Mouse (Mus musculus) heart, adult 2 months (tissue): ENCODE results near the gene Zbtb7a. TPM values are rescaled to one million over a fixed set of nuclear protein-coding genes. Genes with fewer than 3 reads are reported as not detected.
"Not testable (repeated sequence)": the region's sequence is repeated elsewhere in the genome, so short reads cannot be mapped to it uniquely, and the experiment has no call there.

ENCODE experiments used
- DNase-seq, 2 experiments: peaks; one replicate each; pipeline ENCODE4 v3.0.0; 2021
- H3K27ac ChIP-seq: fragments of 200-600 bp; 2 replicates; pipeline ENCODE4 v1.8.1; 2022
- H3K27me3 ChIP-seq: fragments of 200-500 bp; 2 replicates; pipeline ENCODE4 v1.6.1; 2012; ENCODE audit warnings: mild to moderate bottlenecking, low read length, inconsistent platforms, mixed read lengths; ENCODE audit not compliant: control insufficient read depth, insufficient read depth
- H3K36me3 ChIP-seq: fragments of 200-500 bp; 2 replicates; pipeline ENCODE4 v1.6.1; 2012; ENCODE audit warnings: low read length, inconsistent platforms; ENCODE audit not compliant: control insufficient read depth, insufficient read depth
- H3K4me1 ChIP-seq: fragments of 200-500 bp; 2 replicates; pipeline ENCODE4 v1.6.1; 2011; ENCODE audit warnings: low read length; ENCODE audit not compliant: control insufficient read depth, insufficient read depth
- H3K4me3 ChIP-seq: fragments of 200-600 bp; 2 replicates; pipeline ENCODE4 v1.8.1; 2022
- H3K79me2 ChIP-seq: fragments of 200-500 bp; replicated peaks from 2 replicates; pipeline ENCODE4 v1.6.1; 2012; ENCODE audit warnings: mild to moderate bottlenecking, inconsistent platforms, low read length, moderate library complexity, mixed read lengths; ENCODE audit not compliant: control insufficient read depth, insufficient read depth
- H3K9ac ChIP-seq: fragments of 200-500 bp; 2 replicates; pipeline ENCODE4 v1.6.1; 2012; ENCODE audit warnings: low read depth, mild to moderate bottlenecking, control low read depth, inconsistent platforms, low read length, mixed read lengths
- CTCF ChIP-seq: fragments of 200-600 bp; IDR thresholded peaks from 2 replicates; pipeline ENCODE4 v1.8.1; 2022; ENCODE audit warnings: antibody characterized with exemption, mild to moderate bottlenecking, moderate library complexity
- EP300 ChIP-seq: fragments of 200-500 bp; IDR thresholded peaks from 2 replicates; pipeline ENCODE4 v1.6.1; 2011; ENCODE audit warnings: low read depth, low read length, control low read depth; ENCODE audit not compliant: insufficient read depth
- POLR2A ChIP-seq: fragments of 200-500 bp; IDR thresholded peaks from 2 replicates; pipeline ENCODE4 v1.6.1; 2011; ENCODE audit warnings: mild to moderate bottlenecking, low read depth, low read length, control low read depth; ENCODE audit not compliant: insufficient read depth
- WGBS: fragments of 180-500 bp; shearing (Covaris S2); methylation state at CpG from one replicate; pipeline ENCODE4 v1.1.7; 2018; 5-methylcytosine and 5-hydroxymethylcytosine counted together
- intact Hi-C: fragments of 180-260 bp; cut with DNase I; formaldehyde crosslinking; loops from one replicate; pipeline ENCODE4 v1.15.1; 2025
- polyA plus RNA-seq: library from polyadenylated mRNA; depleted of rRNA; stranded (reverse); fragments of >200 nt; gene quantifications from 2 replicates; pipeline ENCODE4 v1.2.3, GENCODE M21; 2012
- total RNA-seq, 2 experiments: library from RNA; stranded (reverse); gene quantifications; 2 replicates each; pipeline ENCODE4 v1.2.3; 2021

Zbtb7a gene
- total and polyA plus RNA-seq, 3 experiments = 20.6 to 41.4 (median 35.2) TPM

DNA sequence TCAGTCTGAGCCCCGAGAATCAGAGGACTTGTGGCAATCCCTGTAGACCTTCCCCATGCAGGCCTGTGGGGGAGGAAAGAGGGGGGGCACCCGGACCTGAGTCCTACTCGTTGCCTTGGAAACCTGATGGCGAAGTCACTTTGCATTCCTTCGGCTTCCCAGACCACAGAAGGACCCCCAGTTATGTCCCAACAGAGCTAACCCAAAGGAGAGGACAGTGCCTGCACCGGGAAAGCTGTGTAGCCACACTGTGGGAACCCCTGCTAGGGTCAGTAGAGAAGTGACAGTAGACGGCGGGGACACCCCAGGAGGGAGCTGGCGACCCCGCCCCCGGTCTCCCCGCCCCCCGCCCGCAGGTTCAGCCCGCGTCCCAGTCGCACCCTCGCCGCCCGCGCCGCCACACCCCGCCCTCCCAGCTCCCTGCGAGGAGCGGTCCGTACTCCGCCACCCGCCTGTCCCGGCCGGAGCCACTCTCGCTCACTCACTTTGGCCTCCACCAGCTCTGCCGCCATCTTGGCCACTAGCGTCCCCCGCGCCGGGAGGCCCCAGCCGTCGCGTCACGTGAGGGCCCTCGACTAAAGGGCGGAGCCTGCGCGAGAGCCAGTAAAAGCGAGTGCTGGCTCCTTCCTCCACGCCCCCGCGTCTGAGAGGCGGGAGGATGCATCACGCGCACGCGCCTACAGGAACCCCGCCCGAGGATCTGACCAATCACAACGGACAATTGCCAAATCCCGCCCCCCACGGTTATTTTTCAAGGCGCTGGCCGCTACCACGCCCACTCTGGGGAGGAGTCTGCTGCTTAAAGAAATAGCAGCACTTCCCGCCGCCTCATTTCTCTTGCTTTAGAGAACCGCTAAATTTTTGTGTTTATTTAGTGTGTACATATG, 32.4 kb downstream of the Zbtb7a start, which contains the start of gene Pias4:
Gene Pias4, minus strand, starts transcription at position 724 of the 887 bp plus-strand sequence.
- under 1% methylated on average over 64 of the region's 64 CpGs for WGBS
- H3K79me2 ChIP-seq = peaks cover 7% of the 10 kb centered on the region
- H3K27me3 ChIP-seq = no peaks in the 10 kb centered on the region
- H3K27ac ChIP-seq = peak within 1 kb of the TSS; percentile 93
- intact Hi-C loops = loop anchor here (2.0 kb wide), 1 partner anchor 29 kb away; no protein-coding TSS in a partner anchor
- TF ChIP-seq CTCF (no peak), POLR2A (peak; percentile 87), EP300 (peak; percentile 66; the same call in 1 of the 2 replicates)
- peak within 1 kb of the TSS; percentile 95 for H3K9ac ChIP-seq
- no peaks in the 10 kb centered on the region for H3K36me3 ChIP-seq
- H3K4me3 ChIP-seq = peak within 1 kb of the TSS; percentile 79
- DNase-seq = peak; percentile 99 to 100
- peaks cover 2% of the 10 kb centered on the region for H3K4me1 ChIP-seq

DNA sequence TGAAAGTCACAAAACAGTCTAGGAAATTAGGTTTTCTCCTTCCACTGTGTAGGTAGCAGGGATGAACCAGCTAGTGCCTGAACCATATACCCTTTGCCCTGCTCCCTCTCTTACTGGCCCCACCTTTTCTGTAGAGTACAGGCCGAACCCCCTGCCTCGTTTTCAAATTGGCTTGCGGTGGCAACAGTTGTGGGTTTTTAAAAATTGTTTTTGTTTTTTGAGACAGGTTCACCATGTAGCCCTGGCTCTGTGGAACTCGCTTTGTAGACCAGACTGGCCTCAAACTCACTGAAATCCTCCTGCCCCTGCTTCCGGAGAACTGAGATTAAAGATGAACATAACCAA, 33.0 kb downstream of the Zbtb7a start:
- Histone ChIP-seq H3K4me3 (peak overlapping the region; percentile 67), H3K36me3 (no peaks in the 10 kb centered on the region), H3K4me1 (peaks cover 4% of the 10 kb centered on the region), H3K79me2 (peaks cover 7% of the 10 kb centered on the region), H3K9ac (peak overlapping the region; percentile 45), H3K27ac (peak overlapping the region; percentile 93), H3K27me3 (no peaks in the 10 kb centered on the region)
- intact Hi-C loops = no loop called here
- 7% methylated on average over 5 of the region's 5 CpGs for WGBS
- peak in 1 of 2 experiments; percentile 50 for DNase-seq
- TF ChIP-seq EP300 = no peak
- TF ChIP-seq CTCF = no peak
- no peak; the same call in 1 of the 2 replicates for TF ChIP-seq POLR2A

DNA sequence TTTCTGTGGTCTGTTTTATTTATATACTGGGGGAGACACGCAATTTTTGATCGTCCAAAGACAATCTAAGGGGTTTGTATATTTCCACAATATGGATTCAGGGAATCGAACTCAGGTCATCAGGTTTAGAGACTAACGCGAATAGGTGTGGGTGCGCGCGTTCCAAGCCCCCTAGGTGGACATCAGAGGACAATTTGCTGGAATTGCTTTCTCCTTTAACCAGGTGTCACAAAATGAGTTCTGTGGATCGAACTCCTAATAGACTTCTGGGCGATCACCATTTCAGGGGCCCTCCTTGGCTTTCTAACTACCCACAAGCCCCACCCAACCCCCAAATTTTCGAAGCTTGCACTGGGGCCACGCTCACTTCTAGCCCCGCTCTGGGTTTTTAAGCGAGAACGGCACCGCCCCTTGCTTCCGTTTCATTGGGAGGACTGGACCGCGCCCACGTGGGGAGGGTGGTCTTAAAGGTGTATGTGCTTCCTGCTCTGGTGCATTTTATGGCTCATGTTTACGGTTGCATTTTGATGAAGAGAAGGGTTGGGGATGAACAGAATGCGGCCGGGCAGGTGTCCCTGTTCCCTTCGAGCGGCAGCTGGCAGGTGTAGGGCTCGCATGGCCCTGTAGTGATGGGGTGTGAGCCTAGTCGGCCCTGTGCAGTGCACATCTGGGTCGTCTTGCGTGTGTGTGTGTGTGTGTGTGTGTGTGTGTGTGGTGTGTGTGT, 33.7 kb downstream of the Zbtb7a start:
- DNase-seq = peak; percentile 89 to 91
- H3K36me3 ChIP-seq = no peaks in the 10 kb centered on the region
- intact Hi-C loops = no loop called here
- peaks cover 7% of the 10 kb centered on the region for H3K79me2 ChIP-seq
- H3K27ac ChIP-seq = peak overlapping the region; percentile 93
- TF ChIP-seq EP300 (peak; percentile 42; the same call in 1 of the 2 replicates), POLR2A (peak; percentile 72), CTCF (no peak)
- peak overlapping the region; percentile 79 for H3K9ac ChIP-seq
- 2% methylated on average over 29 of the region's 29 CpGs for WGBS
- H3K27me3 ChIP-seq = no peaks in the 10 kb centered on the region
- H3K4me1 ChIP-seq = peaks cover 4% of the 10 kb centered on the region
- H3K4me3 ChIP-seq = peak overlapping the region; percentile 67

DNA sequence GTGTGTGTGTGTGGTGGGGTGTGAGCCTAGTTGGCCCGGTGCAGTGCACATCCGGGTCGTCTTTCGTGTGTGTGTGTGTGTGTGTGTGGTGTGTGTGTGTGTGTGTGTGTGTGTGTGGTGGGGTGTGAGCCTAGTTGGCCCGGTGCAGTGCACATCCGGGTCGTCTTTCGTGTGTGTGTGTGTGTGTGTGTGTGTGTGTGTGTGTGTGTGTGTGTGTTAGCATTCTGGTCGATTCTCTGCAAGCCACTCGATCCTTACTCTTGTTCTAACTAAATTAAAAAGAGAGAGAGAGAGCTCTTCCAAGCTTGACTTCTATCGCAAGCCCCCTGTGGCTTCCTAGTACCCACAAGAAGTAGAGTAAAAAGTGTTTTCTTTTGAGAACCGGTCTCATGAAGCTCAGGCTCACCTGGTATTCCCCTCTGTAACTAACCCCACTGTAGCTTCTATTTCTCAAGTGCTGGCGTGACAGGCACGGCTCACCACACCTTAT, 34.4 kb downstream of the Zbtb7a start:
- intact Hi-C loops, H3K27me3 ChIP-seq, H3K9ac ChIP-seq, H3K4me3 ChIP-seq, H3K4me1 ChIP-seq, DNase-seq, H3K36me3 ChIP-seq, H3K79me2 ChIP-seq: not testable (repeated sequence)
- 16% methylated on average over 13 of the region's 14 CpGs for WGBS
- H3K27ac ChIP-seq = peak overlapping the region; percentile 71

DNA sequence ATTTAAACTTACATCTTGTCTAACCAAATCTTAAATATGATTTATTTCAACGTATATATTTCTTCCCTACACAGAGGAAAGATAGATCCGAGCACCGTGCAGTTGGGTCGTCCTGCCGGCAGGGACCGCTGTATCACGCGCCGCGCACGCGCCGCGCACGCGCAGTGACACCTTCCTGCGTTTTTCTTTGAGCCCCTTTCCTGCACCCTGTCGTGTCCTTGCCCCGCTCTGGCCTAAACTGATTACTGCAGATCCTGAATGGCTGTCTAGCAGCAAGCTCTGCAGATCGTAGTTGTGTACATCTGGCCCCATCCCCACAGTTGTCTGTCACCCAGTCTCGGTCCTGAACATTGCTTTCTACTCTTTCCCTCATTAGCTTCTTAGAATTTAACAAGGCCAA, 38.1 kb downstream of the Zbtb7a start:
- H3K4me1 ChIP-seq = peaks cover 11% of the 10 kb centered on the region
- no peaks in the 10 kb centered on the region for H3K36me3 ChIP-seq
- peaks cover 4% of the 10 kb centered on the region; the same call in 1 of the 2 replicates for H3K79me2 ChIP-seq
- TF ChIP-seq POLR2A (peak; percentile 94), EP300 (peak; percentile 81; the same call in 1 of the 2 replicates), CTCF (peak; percentile 98; the same call in 1 of the 2 replicates)
- peak overlapping the region; percentile 40 for H3K9ac ChIP-seq
- DNase-seq = peak; percentile 86 to 88
- intact Hi-C loops = loop anchor here (5.0 to 10.0 kb wide), 2 partner anchors 156 to 428 kb away; partner anchors contain the start of gene Ap3d1
- no peaks in the 10 kb centered on the region for H3K27me3 ChIP-seq
- H3K27ac ChIP-seq = peak overlapping the region; percentile 86
- peak overlapping the region; percentile 38 for H3K4me3 ChIP-seq
- 8% methylated on average over 21 of the region's 21 CpGs for WGBS
